ENCODE assay signal across 12 mouse cellular contexts in genomic region chr10:17260615-17261014, GRCm38 (mm10).
"Had no signal": no experiment of that assay in that cellular context is flagged by ENCODE, and none has a peak within 500 bp of the region (broad histone marks: within the 10 kb centered on the region; RNA-seq: fewer than 3 reads in every experiment).

No protein-coding gene starts in this region.

- H3K9me3 ChIP-seq: hindbrain, embryonic 15.5 days; liver, embryonic 15.5 days; neural tube, embryonic 15.5 days had no signal

- H3K4me2 ChIP-seq: hindbrain, embryonic 15.5 days; liver, embryonic 11.5 days; liver, embryonic 15.5 days; neural tube, embryonic 15.5 days had no signal

- DNase-seq: lung, adult 2 months; lung, postnatal 36 days; midbrain, embryonic 14.5 days; right cerebral cortex, adult 18-20 months; right cerebral cortex, postnatal 25 days; thymus, postnatal 4 days had no signal

- ATAC-seq: lung, postnatal 0 days had no signal

- H3K27ac ChIP-seq: hindbrain, embryonic 15.5 days; liver, embryonic 15.5 days; neural tube, embryonic 15.5 days had no signal

- H3K27me3 ChIP-seq: hindbrain, embryonic 15.5 days; liver, embryonic 15.5 days; neural tube, embryonic 15.5 days had no signal

- H3K4me3 ChIP-seq: hindbrain, embryonic 15.5 days; liver, embryonic 15.5 days; myocyte; neural tube, embryonic 15.5 days had no signal

- H3K9ac ChIP-seq: hindbrain, embryonic 15.5 days; liver, embryonic 15.5 days; neural tube, embryonic 15.5 days had no signal

- H3K36me3 ChIP-seq: hindbrain, embryonic 15.5 days; liver, embryonic 15.5 days; neural tube, embryonic 15.5 days had no signal

- H3K4me1 ChIP-seq: hindbrain, embryonic 15.5 days; liver, embryonic 15.5 days; neural tube, embryonic 15.5 days had no signal
